Mouse (Mus musculus) embryonic fibroblast, embryonic 13.5 days (primary cell): ENCODE measurements around the gene Elmo1.

Source experiments
- CTCF ChIP-seq: IDR thresholded peaks from 2 replicates; pipeline ENCODE4 v1.5.1; 2011; ENCODE audit warnings: mild to moderate bottlenecking, control low read depth, low read length, moderate library complexity, borderline replicate concordance; ENCODE audit not compliant: insufficient read depth
- POLR2A ChIP-seq: IDR thresholded peaks from 2 replicates; pipeline ENCODE4 v1.6.1; 2011; ENCODE audit warnings: low read depth, mild to moderate bottlenecking, control low read depth, low read length, moderate library complexity

GRCm38 (mm10) chr13:20094916-20095700, 4.7 kb downstream of the Elmo1 start:
- TF ChIP-seq CTCF, result no peak
- no peak for TF ChIP-seq POLR2A
